ENCODE assay signal across 23 mouse cellular contexts in genomic region chr17:4890131-4890530, GRCm38 (mm10).
A peak's percentile ranks its signal among the peaks of the same experiment; 100 is the strongest.
DNase-seq lines count a peak whose midpoint lies in the region; ATAC-seq and TF ChIP-seq lines count a peak whose summit lies in the region.
"Had no signal": no experiment of that assay in that cellular context is flagged by ENCODE, and none has a peak within 500 bp of the region (broad histone marks: within the 10 kb centered on the region; RNA-seq: fewer than 3 reads in every experiment).

No protein-coding gene starts in this region.

- H3K4me1 ChIP-seq in heart, embryonic 10.5 days: no peaks in the 10 kb centered on the region
- no peaks in the 10 kb centered on the region for H3K4me1 ChIP-seq in intestine, embryonic 14.5 days (replicated peaks; ENCODE audit: control insufficient read depth, insufficient read depth, low read length)
- no peaks in the 10 kb centered on the region for H3K4me1 ChIP-seq in intestine, embryonic 15.5 days (replicated peaks)
- no peaks in the 10 kb centered on the region for H3K4me1 ChIP-seq in limb, embryonic 10.5 days
- H3K4me1 ChIP-seq in stomach, postnatal 0 days (replicated peaks; ENCODE audit: control insufficient read depth, insufficient read depth): no peaks in the 10 kb centered on the region
- H3K4me1 ChIP-seq: embryonic facial prominence, embryonic 13.5 days; embryonic facial prominence, embryonic 15.5 days; forebrain, embryonic 10.5 days; forebrain, embryonic 12.5 days had no signal

- H3K9ac ChIP-seq in intestine, embryonic 14.5 days (ENCODE audit: low read length): no peak overlapping the region
- H3K9ac ChIP-seq in intestine, embryonic 15.5 days: no peak overlapping the region
- H3K9ac ChIP-seq in stomach, postnatal 0 days (ENCODE audit: low read length): no peak overlapping the region
- H3K9ac ChIP-seq: embryonic facial prominence, embryonic 13.5 days; embryonic facial prominence, embryonic 15.5 days; forebrain, embryonic 12.5 days had no signal

- no peak for TF ChIP-seq EP300 in stomach, postnatal 0 days (optimal IDR thresholded peaks at IDR 0.05)

- no peaks in the 10 kb centered on the region for H3K27me3 ChIP-seq in heart, embryonic 10.5 days (ENCODE audit: insufficient read depth, poor library complexity, severe bottlenecking)
- no peaks in the 10 kb centered on the region for H3K27me3 ChIP-seq in intestine, embryonic 14.5 days (replicated peaks; ENCODE audit: control insufficient read depth, insufficient read depth, low read length)
- H3K27me3 ChIP-seq in intestine, embryonic 15.5 days (replicated peaks): no peaks in the 10 kb centered on the region
- H3K27me3 ChIP-seq in limb, embryonic 10.5 days (ENCODE audit: low read depth, poor library complexity, severe bottlenecking): no peaks in the 10 kb centered on the region
- H3K27me3 ChIP-seq in stomach, postnatal 0 days (ENCODE audit: control insufficient read depth, insufficient read depth, low read length): no peaks in the 10 kb centered on the region
- H3K27me3 ChIP-seq: embryonic facial prominence, embryonic 13.5 days; embryonic facial prominence, embryonic 15.5 days had no signal

- no peak overlapping the region for H3K4me3 ChIP-seq in heart, embryonic 10.5 days
- H3K4me3 ChIP-seq in intestine, embryonic 14.5 days (ENCODE audit: low read depth, low read length): no peak overlapping the region
- no peak overlapping the region for H3K4me3 ChIP-seq in intestine, embryonic 15.5 days (replicated peaks)
- H3K4me3 ChIP-seq in limb, embryonic 10.5 days: no peak overlapping the region
- no peak overlapping the region for H3K4me3 ChIP-seq in stomach, postnatal 0 days (ENCODE audit: low read depth, low read length)
- H3K4me3 ChIP-seq: embryonic facial prominence, embryonic 13.5 days; embryonic facial prominence, embryonic 15.5 days; erythroblast, embryonic 14.5 days; forebrain, embryonic 10.5 days; forebrain, embryonic 12.5 days had no signal

- no peaks in the 10 kb centered on the region for H3K9me3 ChIP-seq in heart, embryonic 10.5 days
- H3K9me3 ChIP-seq in intestine, embryonic 14.5 days (ENCODE audit: control insufficient read depth, low read length): no peaks in the 10 kb centered on the region
- H3K9me3 ChIP-seq in intestine, embryonic 15.5 days: no peaks in the 10 kb centered on the region
- no peaks in the 10 kb centered on the region for H3K9me3 ChIP-seq in limb, embryonic 10.5 days (replicated peaks)
- no peaks in the 10 kb centered on the region for H3K9me3 ChIP-seq in stomach, postnatal 0 days (ENCODE audit: control insufficient read depth, low read length)
- H3K9me3 ChIP-seq: embryonic facial prominence, embryonic 13.5 days; embryonic facial prominence, embryonic 15.5 days; forebrain, embryonic 10.5 days; forebrain, embryonic 12.5 days had no signal

- H3K4me2 ChIP-seq in intestine, embryonic 14.5 days (ENCODE audit: low read length): no peak overlapping the region
- no peak overlapping the region for H3K4me2 ChIP-seq in intestine, embryonic 15.5 days (replicated peaks)
- no peak overlapping the region for H3K4me2 ChIP-seq in stomach, postnatal 0 days (replicated peaks; ENCODE audit: low read depth)
- H3K4me2 ChIP-seq: embryonic facial prominence, embryonic 13.5 days; embryonic facial prominence, embryonic 15.5 days; forebrain, embryonic 12.5 days had no signal

- no peak for ATAC-seq in intestine, embryonic 14.5 days (replicated peaks; ENCODE audit: low FRiP score, low TSS enrichment, low read depth)
- ATAC-seq in intestine, embryonic 15.5 days: no peak
- ATAC-seq in stomach, postnatal 0 days (ENCODE audit: low FRiP score, low TSS enrichment): no peak
- ATAC-seq: forebrain, embryonic 14.5 days had no signal

- WGBS in heart, embryonic 10.5 days: 92% methylated on average over 1 of the region's 1 CpGs
- 86% methylated on average over 1 of the region's 1 CpGs for whole genome bisulfite sequencing in intestine, embryonic 14.5 days
- WGBS in intestine, embryonic 15.5 days: 86% methylated on average over 1 of the region's 1 CpGs
- WGBS in limb, embryonic 10.5 days: 77% methylated on average over 1 of the region's 1 CpGs
- 93% methylated on average over 1 of the region's 1 CpGs for WGBS in stomach, postnatal 0 days

- H3K36me3 ChIP-seq in heart, embryonic 10.5 days: no peaks in the 10 kb centered on the region
- no peaks in the 10 kb centered on the region for H3K36me3 ChIP-seq in intestine, embryonic 14.5 days (ENCODE audit: control insufficient read depth, insufficient read depth, low read length)
- H3K36me3 ChIP-seq in intestine, embryonic 15.5 days: no peaks in the 10 kb centered on the region
- no peaks in the 10 kb centered on the region for H3K36me3 ChIP-seq in limb, embryonic 10.5 days
- no peaks in the 10 kb centered on the region for H3K36me3 ChIP-seq in stomach, postnatal 0 days (ENCODE audit: control insufficient read depth, insufficient read depth, low read length)
- H3K36me3 ChIP-seq: embryonic facial prominence, embryonic 13.5 days; embryonic facial prominence, embryonic 15.5 days; forebrain, embryonic 10.5 days; forebrain, embryonic 12.5 days had no signal

- intact Hi-C loops in heart, postnatal 36 days (cut with DNase I): no loop called here

- no peak for TF ChIP-seq CTCF in stomach, postnatal 0 days (IDR thresholded peaks at IDR 0.05; ENCODE audit: low read depth)

- peak; percentile 71 for DNase-seq in heart, embryonic 10.5 days (ENCODE audit: low spot score)
- no peak for DNase-seq in heart, postnatal 36 days
- peak; percentile 29 for DNase-seq in intestine, embryonic 14.5 days (ENCODE audit: low spot score)
- DNase-seq in limb, embryonic 10.5 days (ENCODE audit: low spot score): no peak
- peak; percentile 9 for DNase-seq in stomach, postnatal 0 days (ENCODE audit: low spot score)
- DNase-seq in retina, postnatal 1 day: no peak
- DNase-seq: adrenal gland, adult 2 months; adrenal gland, postnatal 10 days; adrenal gland, postnatal 25 days; cerebellum, adult 11 months; cerebellum, adult 18-20 months; cerebellum, adult 8-10 months; cerebellum, adult 9-11 months; cerebellum, postnatal 14 days; cerebellum, postnatal 36 days; embryo, embryonic 11 days had no signal

- no peak overlapping the region for H3K27ac ChIP-seq in heart, embryonic 10.5 days
- H3K27ac ChIP-seq in intestine, embryonic 14.5 days (ENCODE audit: low read depth): no peak overlapping the region
- H3K27ac ChIP-seq in intestine, embryonic 15.5 days: no peak overlapping the region
- 0 out of 2 replicates have a peak overlapping the region, but pooled peaks have one; percentile 2 for H3K27ac ChIP-seq in limb, embryonic 10.5 days
- no peak overlapping the region for H3K27ac ChIP-seq in stomach, postnatal 0 days (replicated peaks)
- H3K27ac ChIP-seq: embryonic facial prominence, embryonic 13.5 days; embryonic facial prominence, embryonic 15.5 days; forebrain, embryonic 10.5 days; forebrain, embryonic 12.5 days had no signal

Comparison
In these comparisons a context has a peak if more than half of its experiments do, and no peak if none do; other contexts are left out.
1. DNase-seq: peak in heart, embryonic 10.5 days (single experiment), intestine, embryonic 14.5 days (single experiment) and stomach, postnatal 0 days (single experiment); none in heart, postnatal 36 days (0 of 2), limb, embryonic 10.5 days (single experiment) and retina, postnatal 1 day (single experiment).